In the genomic region with DNA sequence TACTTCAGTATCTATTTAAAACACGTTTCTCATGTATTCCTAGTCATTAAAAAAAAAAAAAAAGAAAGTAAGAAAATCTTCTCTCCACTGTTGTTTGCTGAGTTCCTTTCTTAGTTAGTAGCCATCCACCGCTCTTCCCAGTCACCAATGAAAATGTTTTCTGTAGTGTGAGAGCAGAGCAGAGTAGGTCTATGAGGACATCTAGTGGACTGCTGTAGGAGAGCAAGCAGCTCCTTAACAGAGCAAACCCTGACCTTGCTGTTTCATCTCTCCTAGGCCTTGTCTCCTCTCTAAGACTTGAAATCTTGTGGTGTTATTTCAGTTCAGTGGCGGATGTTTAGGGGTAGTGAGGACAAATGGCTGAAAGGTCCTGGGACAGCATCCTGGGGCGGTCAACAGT, we compare ENCODE assay signal across 8 mouse cellular contexts.
DNase-seq lines count a peak whose midpoint lies in the region; ATAC-seq and TF ChIP-seq lines count a peak whose summit lies in the region.

No protein-coding gene starts in this region.

- H3K9me3 ChIP-seq in forebrain, postnatal 0 days (ENCODE audit: low read length): no peaks in the 10 kb centered on the region
- no peaks in the 10 kb centered on the region for H3K9me3 ChIP-seq in forebrain, embryonic 15.5 days
- H3K9me3 ChIP-seq in CH12.LX (replicated peaks; ENCODE audit: low read length): no peaks in the 10 kb centered on the region

- peak; percentile 82; the same call in 1 of the 2 replicates for ATAC-seq in forebrain, postnatal 0 days
- ATAC-seq in forebrain, embryonic 15.5 days (replicated peaks): no peak
- no peak for ATAC-seq in erythroid progenitor cell, adult 5-6 weeks (replicated peaks; ENCODE audit: low FRiP score, poor library complexity, severe bottlenecking)

- WGBS in forebrain, postnatal 0 days: 35% methylated on average over 4 of the region's 4 CpGs
- 36% methylated on average over 4 of the region's 4 CpGs for WGBS in forebrain, embryonic 15.5 days

- TF ChIP-seq POLR2A in CH12.LX (IDR thresholded peaks at IDR 0.05; ENCODE audit: low read depth, low read length): no peak

- in situ Hi-C loops in CH12.LX (cut with MboI; ENCODE audit: low pct_ligation_motif_present, low pct_unique_long_range_greater_than_20kb, low sequenced_read_pairs): no loop called here

- H3K79me2 ChIP-seq in CH12.LX (replicated peaks; ENCODE audit: control insufficient read depth, extremely low read depth, insufficient read depth, poor library complexity, severe bottlenecking): no peaks in the 10 kb centered on the region

- H3K36me3 ChIP-seq in forebrain, postnatal 0 days (ENCODE audit: insufficient read depth): 0 out of 2 replicates have a peak, but pooled peaks cover 3% of the 10 kb centered on the region
- no peaks in the 10 kb centered on the region for H3K36me3 ChIP-seq in forebrain, embryonic 15.5 days
- no peaks in the 10 kb centered on the region for H3K36me3 ChIP-seq in CH12.LX (replicated peaks in 1 of 2; ENCODE audit: control insufficient read depth in 1 of 2, insufficient read depth in 1 of 2, low read length in 1 of 2)

- TF ChIP-seq CTCF in forebrain, postnatal 0 days (IDR thresholded peaks at IDR 0.05; ENCODE audit: low read depth): peak; percentile 84
- TF ChIP-seq CTCF in CH12.LX (conservative IDR thresholded peaks at IDR 0.05 in 1 of 2, IDR thresholded peaks at IDR 0.05 in 1 of 2; ENCODE audit: low read depth in 2 of 2, low read length in 2 of 2): peak; percentile 59 to 74

- no peak overlapping the region for H3K27ac ChIP-seq in forebrain, postnatal 0 days (ENCODE audit: low read depth, low read length)
- H3K27ac ChIP-seq in forebrain, embryonic 15.5 days (replicated peaks): no peak overlapping the region
- no peak overlapping the region for H3K27ac ChIP-seq in CH12.LX (ENCODE audit: insufficient read depth, low read depth)

- peak; percentile 67 for DNase-seq in forebrain, postnatal 0 days
- peak; percentile 48 for DNase-seq in CH12.LX (ENCODE audit: extremely low read depth)
- peak; percentile 78 for DNase-seq in embryo, embryonic 10.5 days (ENCODE audit: low spot score)
- DNase-seq in kidney, postnatal 4 days: peak; percentile 10 to 40
- DNase-seq in skeletal muscle tissue, adult 2 months (ENCODE audit: low read depth, low spot score): peak; percentile 46
- no peak for DNase-seq in spleen, adult 18-20 months

- dilution Hi-C loops in CH12.LX (cut with MboI; ENCODE audit: extremely low pct_ligation_motif_present, extremely low pct_unique_long_range_greater_than_20kb, low sequenced_read_pairs): no loop called here

- no peak overlapping the region for H3K9ac ChIP-seq in forebrain, postnatal 0 days
- H3K9ac ChIP-seq in forebrain, embryonic 15.5 days (replicated peaks): no peak overlapping the region
- H3K9ac ChIP-seq in CH12.LX (ENCODE audit: insufficient read depth, low read depth): no peak overlapping the region

- TF ChIP-seq EP300 in CH12.LX (IDR thresholded peaks at IDR 0.05; ENCODE audit: low read length): no peak

- no peak overlapping the region for H3K4me3 ChIP-seq in forebrain, postnatal 0 days (ENCODE audit: low read depth, low read length)
- H3K4me3 ChIP-seq in forebrain, embryonic 15.5 days: no peak overlapping the region
- H3K4me3 ChIP-seq in CH12.LX (replicated peaks in 1 of 3; ENCODE audit: low read depth in 2 of 3, low read length in 2 of 3, poor library complexity in 1 of 3): no peak overlapping the region

- no peak overlapping the region for H3K4me2 ChIP-seq in forebrain, postnatal 0 days (ENCODE audit: low read depth)
- no peak overlapping the region for H3K4me2 ChIP-seq in forebrain, embryonic 15.5 days (replicated peaks)
- no peak overlapping the region for H3K4me2 ChIP-seq in CH12.LX (ENCODE audit: insufficient read depth, low read depth, poor library complexity, severe bottlenecking)

- TF ChIP-seq RAD21 in CH12.LX (IDR thresholded peaks at IDR 0.05; ENCODE audit: low read depth, low read length): peak; percentile 80

- H3K4me1 ChIP-seq in forebrain, postnatal 0 days (ENCODE audit: insufficient read depth): no peaks in the 10 kb centered on the region
- no peaks in the 10 kb centered on the region for H3K4me1 ChIP-seq in forebrain, embryonic 15.5 days
- 0 out of 4 replicates have a peak, but pooled peaks cover 0 to 5% of the 10 kb centered on the region in 2 experiments for H3K4me1 ChIP-seq in CH12.LX (ENCODE audit: control insufficient read depth in 1 of 2, insufficient read depth in 2 of 2)

- H3K27me3 ChIP-seq in forebrain, postnatal 0 days (ENCODE audit: insufficient read depth, low read length): no peaks in the 10 kb centered on the region
- no peaks in the 10 kb centered on the region for H3K27me3 ChIP-seq in forebrain, embryonic 15.5 days
- H3K27me3 ChIP-seq in CH12.LX (replicated peaks): no peaks in the 10 kb centered on the region

TF ChIP-seq in CH12.LX, 34 proteins besides CTCF, POLR2A, EP300 and RAD21:
- no peak for TF ChIP-seq PAX5 (IDR thresholded peaks at IDR 0.05; ENCODE audit: low read length)
- TF ChIP-seq ZC3H11A (IDR thresholded peaks at IDR 0.05; ENCODE audit: low read depth, low read length): 0 out of 2 replicates have a peak, but pooled peaks have one; percentile 2
- no peak for TF ChIP-seq KAT2A (IDR thresholded peaks at IDR 0.05; ENCODE audit: insufficient replicate concordance, low read length)
- TF ChIP-seq TBP (conservative IDR thresholded peaks at IDR 0.05; ENCODE audit: low read depth, low read length): no peak
- TF ChIP-seq RCOR1 (conservative IDR thresholded peaks at IDR 0.05; ENCODE audit: low read depth, low read length): no peak
- no peak for TF ChIP-seq POLR2AphosphoS2 (IDR thresholded peaks at IDR 0.05; ENCODE audit: low read depth, low read length)
- no peak for TF ChIP-seq MEF2A (IDR thresholded peaks at IDR 0.05; ENCODE audit: borderline replicate concordance, low read depth, low read length)
- no peak for TF ChIP-seq E2F4 (IDR thresholded peaks at IDR 0.05; ENCODE audit: insufficient replicate concordance, low read depth, low read length)
- TF ChIP-seq SMC3 (IDR thresholded peaks at IDR 0.05; ENCODE audit: low read depth, low read length): peak; percentile 55
- no peak for TF ChIP-seq ELF1 (IDR thresholded peaks at IDR 0.05; ENCODE audit: low read depth, low read length)

Comparison
In these comparisons a context has a peak if more than half of its experiments do, and no peak if none do; other contexts are left out.
1. DNase-seq: peak in forebrain, postnatal 0 days (single experiment), CH12.LX (single experiment), embryo, embryonic 10.5 days (single experiment), kidney, postnatal 4 days (2 of 2) and skeletal muscle tissue, adult 2 months (single experiment); none in spleen, adult 18-20 months (0 of 2).